Mouse (Mus musculus): ENCODE measurements around the gene Ccdc15. TPM values are rescaled to one million over a fixed set of nuclear protein-coding genes. Genes with fewer than 3 reads are reported as not detected.

Gene Ccdc15
- total and polyA plus RNA-seq, 3 experiments, result 3.7 to 4.0 TPM; not detected in 1

DNA sequence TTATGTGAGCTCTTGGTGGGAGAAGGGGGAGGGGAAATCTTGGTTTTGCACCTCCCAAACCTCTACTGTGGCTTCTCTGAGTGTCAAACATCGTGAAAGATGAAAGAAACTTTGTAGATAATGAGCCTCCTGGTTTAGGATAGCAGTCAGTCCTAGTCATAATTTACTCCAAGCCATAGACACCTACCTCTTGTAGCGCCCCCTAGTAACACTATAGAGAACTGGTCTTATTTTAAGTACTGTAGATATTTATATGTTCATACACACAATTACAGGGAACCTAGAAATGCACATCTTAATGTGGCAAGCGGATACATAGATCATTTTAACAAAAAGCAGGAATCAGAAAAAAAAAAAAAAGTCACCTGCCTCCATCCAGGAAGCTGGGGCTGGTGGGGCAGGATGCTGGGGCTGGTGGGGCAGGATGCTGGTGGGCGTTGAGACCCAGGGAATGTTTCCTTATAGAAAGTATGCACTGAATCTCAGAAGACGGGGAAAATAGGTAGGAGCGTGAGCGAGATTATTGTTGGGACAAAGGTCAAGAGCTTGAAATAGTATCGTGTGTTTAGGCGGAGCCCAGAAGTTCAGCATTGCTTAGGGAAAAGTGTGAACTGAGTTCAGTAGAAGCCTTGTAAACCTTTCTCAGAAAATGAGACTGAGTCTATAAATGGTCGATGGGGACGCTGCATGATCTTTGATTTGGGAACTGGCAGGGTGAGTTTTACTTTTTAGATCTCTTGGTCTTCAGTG lies 20.0 kb upstream of the Ccdc15 start:
- no peaks in the 10 kb centered on the region; the same call in 1 of the 2 replicates for H3K79me2 ChIP-seq (ENCODE audit: control insufficient read depth, insufficient read depth, low read length, poor library complexity)
- no peak overlapping the region for H3K9ac ChIP-seq (ENCODE audit: control insufficient read depth, low read depth, low read length, poor library complexity, severe bottlenecking)
- peaks cover 2 to 8% of the 10 kb centered on the region in 2 experiments for H3K27me3 ChIP-seq (ENCODE audit: control insufficient read depth in 1 of 2, insufficient read depth in 2 of 2, low read length in 2 of 2)
- DNase-seq (ENCODE audit: low read depth, low spot score), result no peak
- no peaks in the 10 kb centered on the region for H3K4me1 ChIP-seq (ENCODE audit: control insufficient read depth in 1 of 2, insufficient read depth in 2 of 2, low read length in 2 of 2)
- no peak overlapping the region for H3K27ac ChIP-seq (ENCODE audit: control insufficient read depth, low read depth, low read length)
- TF ChIP-seq CTCF (IDR thresholded peaks at IDR 0.05 in 2 of 3, conservative IDR thresholded peaks at IDR 0.05 in 1 of 3; ENCODE audit: control insufficient read depth in 1 of 3, insufficient read depth in 1 of 3, low read depth in 2 of 3, low read length in 3 of 3, poor library complexity in 1 of 3, severe bottlenecking in 1 of 3) (peak in 1 of 3 experiments; percentile 21; a peak in 1 of 6 replicates), TBP (IDR thresholded peaks at IDR 0.05; ENCODE audit: low read depth, low read length) (no peak), RCOR1 (IDR thresholded peaks at IDR 0.05; ENCODE audit: low read depth, low read length) (no peak), NELFE (IDR thresholded peaks at IDR 0.05; ENCODE audit: low read depth, low read length) (no peak)
- no peaks in the 10 kb centered on the region for H3K9me3 ChIP-seq (replicated peaks; ENCODE audit: insufficient read depth, low read length)
- H3K4me3 ChIP-seq (ENCODE audit: control insufficient read depth in 1 of 2, insufficient read depth in 1 of 2, low read depth in 2 of 2, low read length in 2 of 2), result no peak overlapping the region
- no peaks in the 10 kb centered on the region for H3K36me3 ChIP-seq (ENCODE audit: control insufficient read depth in 1 of 2, insufficient read depth in 2 of 2, low read length in 2 of 2)

GRCm38 (mm10) chr9:37367301-37368080 lies 19.3 kb upstream of the Ccdc15 start, which contains the start of gene Hepacam:
Gene Hepacam, plus strand, starts transcription at chr9:37367351.
- no peaks in the 10 kb centered on the region; the same call in 1 of the 2 replicates for H3K79me2 ChIP-seq (ENCODE audit: control insufficient read depth, insufficient read depth, low read length, poor library complexity)
- DNase-seq (ENCODE audit: low read depth, low spot score), result no peak
- TF ChIP-seq MXI1 (IDR thresholded peaks at IDR 0.05; ENCODE audit: low read depth, low read length), result no peak
- no peak for TF ChIP-seq SMC3 (IDR thresholded peaks at IDR 0.05; ENCODE audit: low read depth, low read length)
- TF ChIP-seq POLR2AphosphoS5 (IDR thresholded peaks at IDR 0.05; ENCODE audit: borderline replicate concordance, low read depth, low read length), result no peak
- no peak for TF ChIP-seq MYC (IDR thresholded peaks at IDR 0.05; ENCODE audit: low read depth, low read length)
- no peak for TF ChIP-seq BHLHE40 (IDR thresholded peaks at IDR 0.05; ENCODE audit: borderline replicate concordance, low read depth, low read length)
- TF ChIP-seq ETS1 (IDR thresholded peaks at IDR 0.05; ENCODE audit: low read depth, low read length), result no peak
- no peak for TF ChIP-seq CHD2 (IDR thresholded peaks at IDR 0.05; ENCODE audit: low read length)
- no peak for TF ChIP-seq EP300 (IDR thresholded peaks at IDR 0.05; ENCODE audit: low read depth in 1 of 2, low read length in 2 of 2)
- no peak for TF ChIP-seq CTCF (IDR thresholded peaks at IDR 0.05 in 2 of 3, conservative IDR thresholded peaks at IDR 0.05 in 1 of 3; ENCODE audit: control insufficient read depth in 1 of 3, insufficient read depth in 1 of 3, low read depth in 2 of 3, low read length in 3 of 3, poor library complexity in 1 of 3, severe bottlenecking in 1 of 3)
- TF ChIP-seq TBP (IDR thresholded peaks at IDR 0.05; ENCODE audit: low read depth, low read length), result no peak
- TF ChIP-seq CHD1 (IDR thresholded peaks at IDR 0.05; ENCODE audit: low read depth, low read length), result no peak
- TF ChIP-seq KAT2A (conservative IDR thresholded peaks at IDR 0.05; ENCODE audit: low read depth, low read length), result no peak
- no peak for TF ChIP-seq ZC3H11A (IDR thresholded peaks at IDR 0.05; ENCODE audit: low read depth, low read length)
- no peak for TF ChIP-seq JUND (IDR thresholded peaks at IDR 0.05; ENCODE audit: low read depth, low read length)

More at GRCm38 (mm10) chr9:37367301-37368080, 19.3 kb upstream of the Ccdc15 start, which contains the start of gene Hepacam:
- Histone ChIP-seq H3K4me1 (ENCODE audit: control insufficient read depth in 1 of 2, insufficient read depth in 2 of 2, low read length in 2 of 2) (no peaks in the 10 kb centered on the region), H3K9me3 (replicated peaks; ENCODE audit: insufficient read depth, low read length) (no peaks in the 10 kb centered on the region), H3K27me3 (ENCODE audit: control insufficient read depth in 1 of 2, insufficient read depth in 2 of 2, low read length in 2 of 2) (peaks cover 2 to 7% of the 10 kb centered on the region in 2 experiments), H3K4me3 (ENCODE audit: control insufficient read depth in 1 of 2, insufficient read depth in 1 of 2, low read depth in 2 of 2, low read length in 2 of 2) (no peak within 1 kb of the TSS), H3K27ac (ENCODE audit: control insufficient read depth, low read depth, low read length) (no peak within 1 kb of the TSS), H3K9ac (ENCODE audit: control insufficient read depth, low read depth, low read length, poor library complexity, severe bottlenecking) (no peak within 1 kb of the TSS), H3K36me3 (ENCODE audit: control insufficient read depth in 1 of 2, insufficient read depth in 2 of 2, low read length in 2 of 2) (no peaks in the 10 kb centered on the region)
